Mouse (Mus musculus) thymus, postnatal 4 days (tissue): ENCODE data around the gene Dgcr6.
"Not testable (repeated sequence)": the region's sequence is repeated elsewhere in the genome, so short reads cannot be mapped to it uniquely, and the experiment has no call there.

Experiments
- DNase-seq: peaks from one replicate; pipeline ENCODE4 v3.0.0; 2021

Gene Dgcr6

GRCm38 (mm10) chr16:18052731-18053202 lies at the start of gene Dgcr6:
Dgcr6 (plus strand) TSS chr16:18052860.
- peak; percentile 87 for DNase-seq

- peak; percentile 26 for DNase-seq
These were observed 48.1 kb upstream of the Dgcr6 start for GRCm38 (mm10) chr16:18004589-18004988.

GRCm38 (mm10) chr16:18007083-18007482 lies 45.6 kb upstream of the Dgcr6 start:
- no peak for DNase-seq

- no peak for DNase-seq
These were observed 41.6 kb upstream of the Dgcr6 start for GRCm38 (mm10) chr16:18011101-18011500.

- DNase-seq = not testable (repeated sequence)
These were observed 36.2 kb upstream of the Dgcr6 start for GRCm38 (mm10) chr16:18016482-18016881.

GRCm38 (mm10) chr16:18022780-18023557 lies 29.7 kb upstream of the Dgcr6 start:
- DNase-seq = no peak

GRCm38 (mm10) chr16:18027371-18027770 lies 25.3 kb upstream of the Dgcr6 start:
- no peak for DNase-seq

- peak; percentile 56 for DNase-seq
These were observed 20.9 kb upstream of the Dgcr6 start for GRCm38 (mm10) chr16:18031752-18032151.

GRCm38 (mm10) chr16:18033289-18033688 lies 19.4 kb upstream of the Dgcr6 start:
- no peak for DNase-seq

- no peak for DNase-seq
These were observed 18.4 kb upstream of the Dgcr6 start for GRCm38 (mm10) chr16:18034286-18034685.

GRCm38 (mm10) chr16:18036425-18036955 lies 16.2 kb upstream of the Dgcr6 start:
- DNase-seq = peak; percentile 88

- DNase-seq = no peak
These were observed 15.6 kb upstream of the Dgcr6 start for GRCm38 (mm10) chr16:18037025-18037424.

GRCm38 (mm10) chr16:18044991-18045390 lies 7.7 kb upstream of the Dgcr6 start:
- no peak for DNase-seq

GRCm38 (mm10) chr16:18047660-18048059 lies 5.0 kb upstream of the Dgcr6 start:
- DNase-seq = peak; percentile 64

GRCm38 (mm10) chr16:18048071-18048470 lies 4.6 kb upstream of the Dgcr6 start:
- DNase-seq = no peak

GRCm38 (mm10) chr16:18052322-18052721 lies 338 bp upstream of the Dgcr6 start:
- no peak for DNase-seq

- no peak for DNase-seq
These were observed 3.6 kb downstream of the Dgcr6 start for GRCm38 (mm10) chr16:18056215-18056614.

GRCm38 (mm10) chr16:18058331-18058731 lies 5.7 kb downstream of the Dgcr6 start:
- no peak for DNase-seq

- DNase-seq = peak; percentile 77
These were observed 6.6 kb downstream of the Dgcr6 start for GRCm38 (mm10) chr16:18059243-18059642.

- DNase-seq = no peak
These were observed 8.5 kb downstream of the Dgcr6 start for GRCm38 (mm10) chr16:18061201-18061600.

GRCm38 (mm10) chr16:18066060-18067009 lies 13.7 kb downstream of the Dgcr6 start:
- DNase-seq = peak; percentile 99

- peak; percentile 30 for DNase-seq
These were observed 16.2 kb downstream of the Dgcr6 start for GRCm38 (mm10) chr16:18068653-18069376.

- DNase-seq = peak; percentile 18
These were observed 18.1 kb downstream of the Dgcr6 start for GRCm38 (mm10) chr16:18070798-18071197.
